Mouse (Mus musculus): ENCODE measurements around the gene Fam172a. TPM values are rescaled to one million over a fixed set of nuclear protein-coding genes. Genes with fewer than 3 reads are reported as not detected.

Fam172a gene
- polyA plus RNA-seq, 1 experiment = 38.4 TPM

DNA sequence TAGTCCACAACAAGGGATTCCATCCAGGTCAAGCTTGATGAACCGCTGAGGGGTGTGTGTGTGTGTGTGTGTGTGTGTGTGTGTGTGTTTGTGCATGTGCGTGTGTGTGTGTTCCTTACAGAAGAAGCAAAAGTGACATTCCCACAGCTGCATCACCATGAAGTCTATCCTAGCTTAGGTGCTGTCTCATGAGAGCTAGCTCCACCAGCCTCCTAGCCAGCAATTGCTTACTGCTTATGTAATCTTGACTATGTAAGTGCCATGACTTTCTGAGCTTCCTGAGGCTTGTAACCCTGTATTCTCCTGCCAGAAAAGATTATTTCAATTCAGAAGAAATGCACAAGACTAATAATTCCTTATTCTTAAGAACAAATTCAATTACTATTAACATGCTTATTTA, 221.0 kb downstream of the Fam172a start:
- H3K4me1 ChIP-seq (ENCODE audit: control insufficient read depth, insufficient read depth, low read length) = no peaks in the 10 kb centered on the region
- no peak overlapping the region for H3K27ac ChIP-seq (ENCODE audit: insufficient read depth, low read length)

DNA sequence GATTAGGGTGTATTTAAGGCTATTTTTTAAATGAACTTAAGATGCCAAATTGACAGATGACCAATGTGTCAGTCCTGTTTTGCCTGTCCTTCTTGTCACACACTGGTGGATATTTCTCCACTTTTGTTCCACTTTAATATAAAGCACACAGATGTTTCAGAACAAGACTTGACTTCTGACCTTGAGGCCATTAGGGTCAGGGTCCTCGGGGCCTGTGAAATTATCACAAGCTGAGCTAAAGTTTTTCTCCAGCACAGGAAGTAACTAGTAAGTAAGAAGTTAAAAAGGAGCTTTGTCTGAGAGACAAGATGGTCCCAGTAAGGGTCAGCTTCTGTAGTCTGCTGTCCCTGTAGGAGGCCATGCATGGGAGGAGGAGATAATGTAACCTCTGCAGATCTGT, 255.8 kb downstream of the Fam172a start:
- H3K4me3 ChIP-seq (ENCODE audit: insufficient read depth, low read length) = no peak overlapping the region
- no peak for TF ChIP-seq CTCF (IDR thresholded peaks at IDR 0.05; ENCODE audit: borderline replicate concordance, insufficient read depth, low read length)
- TF ChIP-seq POLR2A (IDR thresholded peaks at IDR 0.05; ENCODE audit: low read depth, low read length) = no peak
- no peaks in the 10 kb centered on the region for H3K4me1 ChIP-seq (ENCODE audit: control insufficient read depth, insufficient read depth, low read length)
- no peak overlapping the region for H3K27ac ChIP-seq (ENCODE audit: insufficient read depth, low read length)

More for the DNA sequence above, 221.0 kb downstream of the Fam172a start:
- H3K4me3 ChIP-seq (ENCODE audit: insufficient read depth, low read length) = no peak overlapping the region
- TF ChIP-seq POLR2A (IDR thresholded peaks at IDR 0.05; ENCODE audit: low read depth, low read length) (no peak), CTCF (IDR thresholded peaks at IDR 0.05; ENCODE audit: borderline replicate concordance, insufficient read depth, low read length) (no peak)

DNA sequence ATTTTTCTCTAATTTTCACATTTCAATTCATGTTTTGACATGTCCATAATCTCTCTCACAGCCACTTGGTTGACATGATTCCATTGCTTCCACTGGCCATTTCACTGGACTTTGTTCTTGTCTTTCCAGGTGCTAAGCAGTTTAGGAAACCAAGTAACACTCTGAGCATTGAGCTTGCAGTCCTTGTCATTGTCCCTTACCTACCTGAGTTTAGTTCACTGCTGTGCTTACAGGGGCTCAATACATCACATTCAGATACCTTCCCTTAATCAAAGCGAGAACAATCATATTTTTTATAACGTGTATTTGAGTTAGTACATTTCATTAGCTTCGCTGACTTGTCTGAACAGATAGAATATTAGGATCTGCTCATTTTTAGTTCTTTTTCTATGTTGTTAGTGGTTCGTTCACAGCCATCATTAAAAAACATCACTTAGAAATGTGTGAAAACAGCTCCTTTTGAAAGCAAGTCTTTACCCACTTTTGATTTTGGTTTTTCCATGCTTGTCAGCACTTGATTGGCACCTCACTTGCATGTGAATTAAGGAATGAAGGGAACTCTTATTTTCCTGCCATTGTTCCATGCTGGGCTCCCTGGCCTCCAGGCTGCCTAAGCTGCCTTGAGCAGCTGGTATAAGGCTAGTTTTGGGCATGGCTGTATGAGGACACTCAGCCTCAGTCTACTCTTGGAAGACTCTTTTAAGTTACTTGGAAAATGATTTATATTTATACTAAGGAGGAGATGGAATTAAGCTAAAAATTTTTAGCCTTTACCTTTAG, 257.9 kb downstream of the Fam172a start:
- Histone ChIP-seq H3K4me3 (ENCODE audit: insufficient read depth, low read length) (no peak overlapping the region), H3K4me1 (ENCODE audit: control insufficient read depth, insufficient read depth, low read length) (no peaks in the 10 kb centered on the region), H3K27ac (ENCODE audit: insufficient read depth, low read length) (no peak overlapping the region)
- TF ChIP-seq POLR2A (IDR thresholded peaks at IDR 0.05; ENCODE audit: low read depth, low read length) (no peak), CTCF (IDR thresholded peaks at IDR 0.05; ENCODE audit: borderline replicate concordance, insufficient read depth, low read length) (no peak)

DNA sequence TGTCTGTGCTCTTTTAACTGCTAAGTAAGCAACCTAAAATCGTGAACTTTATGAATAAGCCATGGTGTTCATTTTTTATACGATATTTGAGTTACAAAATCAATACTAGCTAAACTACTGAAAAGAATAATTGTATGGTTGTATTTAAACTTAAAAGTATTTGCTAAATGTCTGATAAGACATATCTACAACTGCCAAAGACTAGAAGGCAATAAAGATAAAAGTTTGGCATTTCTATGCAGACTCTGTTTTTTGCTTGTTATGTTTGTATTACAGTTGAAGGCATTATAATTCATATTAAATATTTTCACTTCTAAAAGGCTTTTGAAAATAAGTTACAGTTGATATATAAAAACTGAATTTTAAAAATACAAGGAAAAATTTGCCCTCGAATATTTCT, 274.4 kb downstream of the Fam172a start:
- TF ChIP-seq POLR2A (IDR thresholded peaks at IDR 0.05; ENCODE audit: low read depth, low read length) (no peak), CTCF (IDR thresholded peaks at IDR 0.05; ENCODE audit: borderline replicate concordance, insufficient read depth, low read length) (no peak)

DNA sequence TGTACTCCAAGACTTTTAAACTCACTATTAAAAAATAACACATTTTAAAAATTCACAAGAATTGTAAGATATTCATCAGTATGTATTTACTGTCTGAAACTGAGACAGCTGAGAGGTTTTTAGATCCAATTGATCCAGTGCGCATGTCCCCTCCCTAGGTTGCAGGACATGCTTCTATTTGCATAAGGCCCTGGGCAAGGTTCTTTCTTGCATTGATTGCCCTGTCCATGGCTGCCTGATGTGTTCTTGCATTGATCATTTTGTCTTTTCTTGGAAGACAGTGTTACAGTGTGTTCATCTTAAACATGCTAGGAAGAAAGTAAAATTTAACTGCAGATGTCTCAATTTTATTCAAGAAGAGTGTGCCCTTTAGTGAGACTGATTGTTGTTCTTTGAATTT, 275.3 kb downstream of the Fam172a start:
- Histone ChIP-seq H3K4me1 (ENCODE audit: control insufficient read depth, insufficient read depth, low read length) (no peaks in the 10 kb centered on the region), H3K4me3 (ENCODE audit: insufficient read depth, low read length) (no peak overlapping the region), H3K27ac (ENCODE audit: insufficient read depth, low read length) (no peak overlapping the region)
- no peak for TF ChIP-seq POLR2A (IDR thresholded peaks at IDR 0.05; ENCODE audit: low read depth, low read length)
- no peak for TF ChIP-seq CTCF (IDR thresholded peaks at IDR 0.05; ENCODE audit: borderline replicate concordance, insufficient read depth, low read length)

More for the DNA sequence above, 274.4 kb downstream of the Fam172a start:
- H3K27ac ChIP-seq (ENCODE audit: insufficient read depth, low read length) = no peak overlapping the region
- H3K4me3 ChIP-seq (ENCODE audit: insufficient read depth, low read length) = no peak overlapping the region
- H3K4me1 ChIP-seq (ENCODE audit: control insufficient read depth, insufficient read depth, low read length) = no peaks in the 10 kb centered on the region

DNA sequence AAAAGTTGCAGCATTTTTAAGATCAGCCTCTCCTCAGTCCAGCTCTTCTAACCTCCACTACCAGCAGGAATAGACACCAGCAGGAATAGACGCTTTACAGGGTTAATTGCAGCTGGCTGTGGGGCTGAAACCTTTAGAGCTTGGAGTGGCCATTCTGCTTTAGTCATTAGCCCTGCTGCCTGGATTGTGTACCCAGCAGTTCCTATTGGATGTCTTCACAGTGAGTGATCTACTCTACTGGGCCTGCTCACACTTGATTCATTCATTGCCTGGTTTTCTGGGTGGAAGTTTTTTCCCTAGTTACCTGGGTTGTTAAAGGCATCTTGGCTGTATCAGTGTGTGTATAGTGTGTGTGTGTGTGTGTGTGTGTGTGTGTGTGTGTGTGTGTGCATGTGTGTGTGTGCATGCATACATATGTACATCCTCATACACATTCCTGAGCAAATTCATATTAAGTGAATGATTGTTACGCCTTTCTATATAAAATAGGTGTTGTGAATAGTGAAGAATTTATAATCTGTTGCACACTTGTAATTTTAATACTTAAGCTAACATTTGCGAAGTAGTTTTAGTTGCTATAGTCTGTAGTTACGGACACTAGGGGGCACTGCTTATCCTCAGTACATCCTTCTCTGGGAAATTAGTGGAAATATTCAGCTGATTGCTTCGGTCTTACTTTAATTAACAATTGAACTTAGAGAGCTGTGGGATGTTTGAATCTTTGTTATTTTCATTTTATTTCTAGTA, 280.4 kb downstream of the Fam172a start:
- TF ChIP-seq POLR2A (IDR thresholded peaks at IDR 0.05; ENCODE audit: low read depth, low read length) (no peak), CTCF (IDR thresholded peaks at IDR 0.05; ENCODE audit: borderline replicate concordance, insufficient read depth, low read length) (no peak)
- H3K4me3 ChIP-seq (ENCODE audit: insufficient read depth, low read length) = no peak overlapping the region

DNA sequence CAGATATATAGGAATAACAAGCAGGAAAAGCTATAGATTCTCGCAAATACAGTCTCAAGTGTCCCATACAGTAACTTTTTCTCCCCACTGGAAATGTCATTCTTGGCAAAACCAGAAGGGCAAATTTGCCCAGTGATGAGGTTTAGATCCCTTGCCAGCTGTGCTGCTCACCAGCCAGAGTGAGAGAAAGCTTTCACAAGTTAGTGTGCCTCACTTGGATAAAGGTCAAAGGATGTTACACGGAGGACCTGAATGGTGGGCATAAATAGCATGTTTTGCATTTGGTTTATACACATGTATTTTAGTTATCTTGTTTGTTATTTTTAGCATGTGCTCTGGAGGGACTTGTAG, 281.0 kb downstream of the Fam172a start:
- Histone ChIP-seq H3K27ac (ENCODE audit: insufficient read depth, low read length) (no peak overlapping the region), H3K4me3 (ENCODE audit: insufficient read depth, low read length) (no peak overlapping the region), H3K4me1 (ENCODE audit: control insufficient read depth, insufficient read depth, low read length) (no peaks in the 10 kb centered on the region)
- no peak for TF ChIP-seq POLR2A (IDR thresholded peaks at IDR 0.05; ENCODE audit: low read depth, low read length)
- TF ChIP-seq CTCF (IDR thresholded peaks at IDR 0.05; ENCODE audit: borderline replicate concordance, insufficient read depth, low read length) = no peak

More for the DNA sequence above, 280.4 kb downstream of the Fam172a start:
- H3K4me1 ChIP-seq (ENCODE audit: control insufficient read depth, insufficient read depth, low read length) = no peaks in the 10 kb centered on the region
- no peak overlapping the region for H3K27ac ChIP-seq (ENCODE audit: insufficient read depth, low read length)

DNA sequence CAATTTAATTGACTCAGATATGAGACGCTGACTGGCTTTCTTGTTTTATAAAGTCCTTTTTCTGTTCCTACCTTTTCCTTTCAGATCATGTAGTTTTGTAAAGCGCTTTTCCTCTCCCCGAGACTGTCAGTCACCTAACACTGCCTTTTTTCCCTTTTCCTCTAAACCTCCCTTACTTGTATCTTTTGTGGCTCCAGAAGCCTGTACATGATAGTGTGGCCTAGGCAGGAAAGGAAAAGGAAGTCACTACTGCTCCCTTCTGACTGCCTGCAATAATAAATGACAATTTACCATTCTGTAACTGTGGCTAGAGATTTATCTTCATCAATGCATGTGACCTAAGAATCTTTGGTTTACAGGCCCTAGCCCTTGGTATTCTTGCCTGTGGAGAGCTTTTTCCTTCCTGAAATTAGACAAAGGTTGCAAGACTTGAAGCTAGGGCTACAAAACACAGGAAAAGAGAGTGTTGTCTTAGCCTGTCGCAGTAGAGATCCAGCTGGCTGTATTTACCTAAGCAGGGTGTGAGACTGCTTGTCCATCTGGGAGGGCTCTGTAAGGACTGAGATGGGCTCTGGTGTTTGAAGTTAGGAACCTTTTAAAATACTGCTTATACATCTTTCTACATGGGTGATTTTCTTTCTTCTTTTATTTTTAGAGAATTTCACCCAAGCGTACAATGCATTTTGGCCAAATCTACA, 289.5 kb downstream of the Fam172a start:
- no peaks in the 10 kb centered on the region for H3K4me1 ChIP-seq (ENCODE audit: control insufficient read depth, insufficient read depth, low read length)
- H3K4me3 ChIP-seq (ENCODE audit: insufficient read depth, low read length) = no peak overlapping the region
- TF ChIP-seq POLR2A (IDR thresholded peaks at IDR 0.05; ENCODE audit: low read depth, low read length) (no peak), CTCF (IDR thresholded peaks at IDR 0.05; ENCODE audit: borderline replicate concordance, insufficient read depth, low read length) (no peak)
- no peak overlapping the region for H3K27ac ChIP-seq (ENCODE audit: insufficient read depth, low read length)

DNA sequence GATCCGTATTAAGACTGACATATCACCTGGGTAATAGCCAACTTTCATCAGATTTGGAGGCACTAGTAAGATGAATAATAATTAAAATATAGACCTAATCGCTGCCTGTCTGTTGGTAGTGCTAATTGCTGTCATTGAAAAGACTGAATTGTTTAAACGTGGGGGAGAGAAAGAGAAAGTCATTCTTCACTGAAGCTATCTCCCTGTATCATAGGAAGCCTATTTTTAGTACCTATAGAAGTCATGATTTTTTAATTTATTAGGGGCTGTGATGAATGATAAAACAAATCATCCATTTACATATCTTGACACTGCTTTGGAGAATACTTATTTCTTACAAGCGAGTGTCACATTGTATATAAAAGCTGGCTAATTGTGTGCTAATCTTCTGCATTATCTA, 302.8 kb downstream of the Fam172a start:
- TF ChIP-seq POLR2A (IDR thresholded peaks at IDR 0.05; ENCODE audit: low read depth, low read length) = no peak
- no peak overlapping the region for H3K4me3 ChIP-seq (ENCODE audit: insufficient read depth, low read length)
- no peaks in the 10 kb centered on the region for H3K4me1 ChIP-seq (ENCODE audit: control insufficient read depth, insufficient read depth, low read length)
- no peak overlapping the region for H3K27ac ChIP-seq (ENCODE audit: insufficient read depth, low read length)

DNA sequence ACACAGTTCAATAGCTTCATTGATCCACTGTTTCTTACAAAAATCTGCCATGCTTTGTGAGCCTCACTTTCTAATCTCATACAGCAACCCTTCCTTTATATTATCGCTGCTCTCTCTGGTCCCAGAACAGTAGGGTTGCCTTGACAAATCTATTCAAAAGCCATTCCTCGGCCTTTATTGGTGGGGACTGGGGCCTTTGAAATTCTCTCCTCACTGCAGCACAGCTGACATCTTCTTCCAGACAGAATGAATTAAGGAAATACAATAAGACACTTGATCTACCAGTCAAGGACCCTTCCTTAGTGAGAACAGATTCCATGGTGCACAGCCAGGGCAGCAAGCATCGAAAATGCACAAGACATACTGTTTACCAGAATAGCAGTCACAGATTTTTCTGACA, 303.5 kb downstream of the Fam172a start:
- Histone ChIP-seq H3K4me3 (ENCODE audit: insufficient read depth, low read length) (no peak overlapping the region), H3K4me1 (ENCODE audit: control insufficient read depth, insufficient read depth, low read length) (peaks cover 3% of the 10 kb centered on the region; the same call in 1 of the 2 replicates), H3K27ac (ENCODE audit: insufficient read depth, low read length) (no peak overlapping the region)
- TF ChIP-seq CTCF (IDR thresholded peaks at IDR 0.05; ENCODE audit: borderline replicate concordance, insufficient read depth, low read length) = no peak
- no peak for TF ChIP-seq POLR2A (IDR thresholded peaks at IDR 0.05; ENCODE audit: low read depth, low read length)
